Mouse (Mus musculus): ENCODE results near the gene Neurog3.

GRCm38 (mm10) chr10:62089486-62089885 is 43.4 kb upstream of the Neurog3 start:
- TF ChIP-seq CTCF (conservative IDR thresholded peaks at IDR 0.05; ENCODE audit: insufficient read depth, insufficient read length, low read depth, low read length) (no peak), POLR2A (IDR thresholded peaks at IDR 0.05; ENCODE audit: low read depth, low read length) (no peak)

Measured in kidney, adult 2 months (tissue).